Mouse (Mus musculus): ENCODE measurements around the gene Kcnip2. TPM values are rescaled to one million over a fixed set of nuclear protein-coding genes. Genes with fewer than 3 reads are reported as not detected.

Gene Kcnip2
- total and polyA plus RNA-seq, 3 experiments = not detected

- Histone ChIP-seq H3K27ac (ENCODE audit: insufficient read depth, low read depth) (no peak overlapping the region), H3K9me3 (replicated peaks; ENCODE audit: low read length) (peaks cover 10% of the 10 kb centered on the region), H3K4me1 (ENCODE audit: control insufficient read depth in 1 of 2, insufficient read depth in 2 of 2) (peaks cover 2 to 22% of the 10 kb centered on the region in 2 experiments; a peak in 2 of 4 replicates), H3K4me3 (replicated peaks in 1 of 3; ENCODE audit: low read depth in 2 of 3, low read length in 2 of 3, poor library complexity in 1 of 3) (no peak overlapping the region), H3K79me2 (replicated peaks; ENCODE audit: control insufficient read depth, extremely low read depth, insufficient read depth, poor library complexity, severe bottlenecking) (no peaks in the 10 kb centered on the region), H3K9ac (ENCODE audit: insufficient read depth, low read depth) (no peak overlapping the region), H3K36me3 (replicated peaks in 1 of 2; ENCODE audit: control insufficient read depth in 1 of 2, insufficient read depth in 1 of 2, low read length in 1 of 2) (no peaks in the 10 kb centered on the region), H3K4me2 (ENCODE audit: insufficient read depth, low read depth, poor library complexity, severe bottlenecking) (no peak overlapping the region), H3K27me3 (replicated peaks) (no peaks in the 10 kb centered on the region)
- dilution Hi-C loops (cut with MboI; ENCODE audit: extremely low pct_ligation_motif_present, extremely low pct_unique_long_range_greater_than_20kb, low sequenced_read_pairs) (no loop called here), in situ Hi-C loops (cut with MboI; ENCODE audit: low pct_ligation_motif_present, low pct_unique_long_range_greater_than_20kb, low sequenced_read_pairs) (no loop called here)
- no peak for DNase-seq (ENCODE audit: extremely low read depth)
- TF ChIP-seq CHD1 (IDR thresholded peaks at IDR 0.05; ENCODE audit: low read depth, low read length) (no peak), PAX5 (IDR thresholded peaks at IDR 0.05; ENCODE audit: low read length) (no peak), RCOR1 (conservative IDR thresholded peaks at IDR 0.05; ENCODE audit: low read depth, low read length) (no peak), ETS1 (conservative IDR thresholded peaks at IDR 0.05; ENCODE audit: low read depth, low read length) (no peak), ZC3H11A (IDR thresholded peaks at IDR 0.05; ENCODE audit: low read depth, low read length) (no peak), MAX (IDR thresholded peaks at IDR 0.05; ENCODE audit: low read length) (no peak), ZNF384 (IDR thresholded peaks at IDR 0.05; ENCODE audit: low read depth, low read length) (no peak), MEF2A (IDR thresholded peaks at IDR 0.05; ENCODE audit: borderline replicate concordance, low read depth, low read length) (no peak), ZMIZ1 (IDR thresholded peaks at IDR 0.05; ENCODE audit: low read depth, low read length) (no peak), MAFK (IDR thresholded peaks at IDR 0.05; ENCODE audit: insufficient replicate concordance, low read length) (no peak), NRF1 (IDR thresholded peaks at IDR 0.05; ENCODE audit: low read depth, low read length) (no peak), CHD2 (IDR thresholded peaks at IDR 0.05; ENCODE audit: low read length) (no peak), NELFE (IDR thresholded peaks at IDR 0.05; ENCODE audit: low read depth, low read length) (no peak), POLR2A (IDR thresholded peaks at IDR 0.05; ENCODE audit: low read depth, low read length) (no peak), GABPA (IDR thresholded peaks at IDR 0.05; ENCODE audit: insufficient replicate concordance, low read depth, low read length) (no peak), SMC3 (IDR thresholded peaks at IDR 0.05; ENCODE audit: low read depth, low read length) (no peak), SIN3A (IDR thresholded peaks at IDR 0.05; ENCODE audit: low read length) (no peak), USF1 (IDR thresholded peaks at IDR 0.05; ENCODE audit: low read depth, low read length) (no peak)
Observed at GRCm38 (mm10) chr19:45796879-45797278, 19.0 kb downstream of the Kcnip2 start.

- H3K4me2 ChIP-seq (ENCODE audit: insufficient read depth, low read depth, poor library complexity, severe bottlenecking) = no peak overlapping the region
- no peak for DNase-seq (ENCODE audit: extremely low read depth)
- no peak overlapping the region for H3K4me3 ChIP-seq (replicated peaks in 1 of 3; ENCODE audit: low read depth in 2 of 3, low read length in 2 of 3, poor library complexity in 1 of 3)
- dilution Hi-C loops (cut with MboI; ENCODE audit: extremely low pct_ligation_motif_present, extremely low pct_unique_long_range_greater_than_20kb, low sequenced_read_pairs) = no loop called here
- in situ Hi-C loops (cut with MboI; ENCODE audit: low pct_ligation_motif_present, low pct_unique_long_range_greater_than_20kb, low sequenced_read_pairs) = no loop called here
- TF ChIP-seq IRF4 (IDR thresholded peaks at IDR 0.05; ENCODE audit: low read depth, low read length) = no peak
- TF ChIP-seq PAX5 (IDR thresholded peaks at IDR 0.05; ENCODE audit: low read length) = no peak
- TF ChIP-seq NELFE (IDR thresholded peaks at IDR 0.05; ENCODE audit: low read depth, low read length) = no peak
- TF ChIP-seq CHD1 (IDR thresholded peaks at IDR 0.05; ENCODE audit: low read depth, low read length) = no peak
- no peak for TF ChIP-seq ELF1 (IDR thresholded peaks at IDR 0.05; ENCODE audit: low read depth, low read length)
- TF ChIP-seq POLR2A (IDR thresholded peaks at IDR 0.05; ENCODE audit: low read depth, low read length) = no peak
- no peak for TF ChIP-seq SMC3 (IDR thresholded peaks at IDR 0.05; ENCODE audit: low read depth, low read length)
- TF ChIP-seq HCFC1 (IDR thresholded peaks at IDR 0.05; ENCODE audit: low read depth, low read length) = no peak
- no peak for TF ChIP-seq JUN (IDR thresholded peaks at IDR 0.05; ENCODE audit: insufficient read depth, low read depth, low read length)
- no peak for TF ChIP-seq MAZ (IDR thresholded peaks at IDR 0.05; ENCODE audit: low read depth, low read length)
- no peak for TF ChIP-seq MEF2A (IDR thresholded peaks at IDR 0.05; ENCODE audit: borderline replicate concordance, low read depth, low read length)
- no peak for TF ChIP-seq ETS1 (conservative IDR thresholded peaks at IDR 0.05; ENCODE audit: low read depth, low read length)
- TF ChIP-seq MYC (IDR thresholded peaks at IDR 0.05; ENCODE audit: low read depth, low read length) = no peak
- no peak for TF ChIP-seq TCF12 (IDR thresholded peaks at IDR 0.05; ENCODE audit: low read depth, low read length)
- no peaks in the 10 kb centered on the region for H3K79me2 ChIP-seq (replicated peaks; ENCODE audit: control insufficient read depth, extremely low read depth, insufficient read depth, poor library complexity, severe bottlenecking)
- H3K27me3 ChIP-seq (replicated peaks) = no peaks in the 10 kb centered on the region
- no peaks in the 10 kb centered on the region for H3K36me3 ChIP-seq (replicated peaks in 1 of 2; ENCODE audit: control insufficient read depth in 1 of 2, insufficient read depth in 1 of 2, low read length in 1 of 2)
- H3K9me3 ChIP-seq (replicated peaks; ENCODE audit: low read length) = peaks cover 10% of the 10 kb centered on the region
- H3K9ac ChIP-seq (ENCODE audit: insufficient read depth, low read depth) = no peak overlapping the region
- no peak overlapping the region for H3K27ac ChIP-seq (ENCODE audit: insufficient read depth, low read depth)
- H3K4me1 ChIP-seq (ENCODE audit: control insufficient read depth in 1 of 2, insufficient read depth in 2 of 2) = peaks cover 2 to 22% of the 10 kb centered on the region in 2 experiments; a peak in 2 of 4 replicates
Observed at GRCm38 (mm10) chr19:45796061-45796556, 19.8 kb downstream of the Kcnip2 start.
